21 mouse cellular contexts compared by ENCODE assay signal in genomic region chr2:33678950-33679654, GRCm38 (mm10). TPM values are rescaled to one million over a fixed set of nuclear protein-coding genes. Genes with fewer than 3 reads are reported as not detected.
"Had no signal": no experiment of that assay in that cellular context is flagged by ENCODE, and none has a peak within 500 bp of the region (broad histone marks: within the 10 kb centered on the region; RNA-seq: fewer than 3 reads in every experiment).

No protein-coding gene starts in this region.

- H3K4me1 ChIP-seq: liver, embryonic 15.5 days; lung, embryonic 15.5 days; megakaryocyte, embryonic 14.5 days had no signal

- H3K4me3 ChIP-seq: liver, embryonic 15.5 days; lung, embryonic 15.5 days; megakaryocyte, embryonic 14.5 days; midbrain, embryonic 12.5 days; midbrain, embryonic 15.5 days; neural tube, embryonic 12.5 days had no signal

- H3K36me3 ChIP-seq: liver, embryonic 15.5 days; lung, embryonic 15.5 days; midbrain, embryonic 12.5 days; midbrain, embryonic 15.5 days; neural tube, embryonic 12.5 days had no signal

- H3K27ac ChIP-seq: liver, embryonic 15.5 days; lung, embryonic 15.5 days; macrophage; midbrain, embryonic 12.5 days; midbrain, embryonic 15.5 days; neural tube, embryonic 12.5 days had no signal

- H3K9ac ChIP-seq: liver, embryonic 15.5 days; liver, postnatal 0 days; lung, embryonic 15.5 days; midbrain, embryonic 12.5 days; midbrain, embryonic 15.5 days; neural tube, embryonic 12.5 days had no signal

- ATAC-seq: liver, postnatal 0 days; lung, postnatal 0 days; midbrain, embryonic 15.5 days had no signal

- H3K4me2 ChIP-seq: liver, embryonic 15.5 days; lung, embryonic 15.5 days; midbrain, embryonic 12.5 days; midbrain, embryonic 15.5 days; neural tube, embryonic 12.5 days had no signal

- H3K9me3 ChIP-seq: liver, embryonic 15.5 days; lung, embryonic 15.5 days; megakaryocyte, embryonic 14.5 days; midbrain, embryonic 12.5 days; midbrain, embryonic 15.5 days; neural tube, embryonic 12.5 days had no signal

- H3K27me3 ChIP-seq: midbrain, embryonic 15.5 days; neural tube, embryonic 12.5 days had no signal

- DNase-seq: liver, postnatal 0 days; lung, adult 2 months; lung, postnatal 14 days; lung, postnatal 36 days; right cerebral cortex, postnatal 25 days; right cerebral cortex, postnatal 4 days; spleen, adult 18-20 months; thymus, adult 18-20 months; thymus, postnatal 14 days; thymus, postnatal 36 days had no signal

RNA-seq across cellular contexts. Expression of gene Lmx1b, which starts 38.8 kb away (rescaled TPM):
- polyA plus RNA-seq: liver, embryonic 15.5 days; liver, postnatal 0 days; lung, postnatal 0 days; macrophage; stomach, embryonic 14.5 days; stomach, embryonic 16.5 days; thymus, postnatal 0 days had no signal
